Comparison of ENCODE assay signal across 10 mouse cellular contexts in the genomic region with DNA sequence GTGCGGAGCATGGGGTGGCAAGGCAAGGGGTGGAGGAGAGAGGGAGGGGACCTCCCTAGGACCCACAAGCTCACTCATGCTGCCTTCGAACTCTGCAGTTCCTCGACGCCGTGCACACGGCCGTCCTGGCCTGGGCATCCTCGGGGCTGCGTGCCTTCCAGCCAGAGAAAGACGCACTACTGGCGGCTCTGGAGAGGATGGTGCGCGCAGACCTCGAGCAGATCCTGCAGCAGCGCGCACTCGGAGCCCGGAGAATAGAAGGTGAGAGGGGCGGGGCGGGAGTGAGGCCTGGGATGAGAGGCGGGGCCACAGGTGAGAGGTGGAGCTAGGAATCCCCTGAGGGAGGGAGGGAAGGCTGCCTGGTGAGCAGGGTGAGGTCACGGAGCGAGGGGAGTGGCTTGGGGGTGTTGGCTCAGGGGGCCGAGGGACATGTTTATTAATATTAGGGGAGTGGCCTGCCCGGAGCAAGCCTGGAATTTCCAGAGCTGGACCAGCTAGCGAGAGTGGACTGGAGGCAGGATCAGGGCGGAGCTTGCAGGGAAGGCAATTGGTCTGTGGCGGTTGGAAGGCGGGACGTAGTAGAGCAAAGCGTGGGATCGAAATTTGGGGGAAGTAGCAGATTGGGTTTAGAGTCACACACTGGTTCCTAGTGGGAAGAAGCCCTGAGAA. TPM values are rescaled to one million over a fixed set of nuclear protein-coding genes. Genes with fewer than 3 reads are reported as not detected.
DNase-seq lines count a peak whose midpoint lies in the region; ATAC-seq and TF ChIP-seq lines count a peak whose summit lies in the region.
"Had no signal": no experiment of that assay in that cellular context is flagged by ENCODE, and none has a peak within 500 bp of the region (broad histone marks: within the 10 kb centered on the region; RNA-seq: fewer than 3 reads in every experiment).

No protein-coding gene starts in this region.

- no peak for TF ChIP-seq CTCF in layer of hippocampus, adult 2 months (conservative IDR thresholded peaks at IDR 0.05)
- no peak for TF ChIP-seq CTCF in heart, postnatal 0 days (IDR thresholded peaks at IDR 0.05; ENCODE audit: low read depth)

- H3K36me3 ChIP-seq in heart, postnatal 0 days (replicated peaks; ENCODE audit: control insufficient read depth, insufficient read depth, low read length): no peaks in the 10 kb centered on the region
- H3K36me3 ChIP-seq in megakaryocyte, embryonic 14.5 days (replicated peaks; ENCODE audit: low read length): peaks cover 87% of the 10 kb centered on the region
- no peaks in the 10 kb centered on the region for H3K36me3 ChIP-seq in stomach, embryonic 15.5 days

- no peaks in the 10 kb centered on the region for H3K9me3 ChIP-seq in heart, postnatal 0 days (replicated peaks; ENCODE audit: control insufficient read depth, low read length)
- no peaks in the 10 kb centered on the region for H3K9me3 ChIP-seq in megakaryocyte, embryonic 14.5 days
- no peaks in the 10 kb centered on the region for H3K9me3 ChIP-seq in stomach, embryonic 15.5 days

- 3% methylated on average over 32 of the region's 32 CpGs for WGBS in heart, postnatal 0 days
- under 1% methylated on average over 32 of the region's 32 CpGs for WGBS in stomach, embryonic 15.5 days

- no peak overlapping the region for H3K9ac ChIP-seq in heart, postnatal 0 days (replicated peaks; ENCODE audit: low read depth, low read length)
- H3K9ac ChIP-seq in stomach, embryonic 15.5 days: no peak overlapping the region

- no peak for TF ChIP-seq EP300 in heart, postnatal 0 days (IDR thresholded peaks at IDR 0.05; ENCODE audit: low read depth)

- DNase-seq in layer of hippocampus, adult 2 months (ENCODE audit: low spot score in 2 of 2): peak; percentile 47 to 68
- DNase-seq in layer of hippocampus, adult 11-12 months (ENCODE audit: low spot score): no peak
- DNase-seq in fibroblast of lung, adult 2 months (ENCODE audit: low read depth): peak; percentile 28
- DNase-seq in heart, postnatal 0 days (ENCODE audit: low spot score): peak; percentile 58
- DNase-seq in kidney, postnatal 25 days: peak; percentile 92 to 96
- DNase-seq in thymus, postnatal 25 days: no peak

- H3K4me3 ChIP-seq in layer of hippocampus, adult 2 months: peak overlapping the region; percentile 30; the same call in 1 of the 2 replicates
- H3K4me3 ChIP-seq in heart, postnatal 0 days (ENCODE audit: low read depth, low read length): peak overlapping the region; percentile 30
- H3K4me3 ChIP-seq in megakaryocyte, embryonic 14.5 days (replicated peaks): peak overlapping the region; percentile 23
- H3K4me3 ChIP-seq in stomach, embryonic 15.5 days (replicated peaks): peak overlapping the region; percentile 38

- H3K27ac ChIP-seq in layer of hippocampus, adult 2 months: no peak overlapping the region
- no peak overlapping the region for H3K27ac ChIP-seq in heart, postnatal 0 days (ENCODE audit: low read depth)
- H3K27ac ChIP-seq in stomach, embryonic 15.5 days: 0 out of 2 replicates have a peak overlapping the region, but pooled peaks have one; percentile 19

- peak; percentile 80 for ATAC-seq in heart, postnatal 0 days (ENCODE audit: insufficient read depth, low read depth)
- peak; percentile 91 for ATAC-seq in stomach, embryonic 15.5 days (ENCODE audit: insufficient read depth, low FRiP score, low read depth)

- peaks cover 30% of the 10 kb centered on the region for H3K27me3 ChIP-seq in heart, postnatal 0 days (ENCODE audit: control insufficient read depth, insufficient read depth, low read length)
- peaks cover 8% of the 10 kb centered on the region for H3K27me3 ChIP-seq in megakaryocyte, embryonic 14.5 days (replicated peaks)
- H3K27me3 ChIP-seq in stomach, embryonic 15.5 days (replicated peaks): peaks cover 14% of the 10 kb centered on the region
- H3K27me3 ChIP-seq: CH12.LX had no signal

- peak overlapping the region; percentile 47 for H3K4me2 ChIP-seq in heart, postnatal 0 days (ENCODE audit: low read depth, low read length)
- H3K4me2 ChIP-seq in stomach, embryonic 15.5 days: peak overlapping the region; percentile 85

- H3K4me1 ChIP-seq in heart, postnatal 0 days (ENCODE audit: control insufficient read depth, insufficient read depth): 0 out of 2 replicates have a peak, but pooled peaks cover 9% of the 10 kb centered on the region
- peaks cover 7% of the 10 kb centered on the region; the same call in 1 of the 2 replicates for H3K4me1 ChIP-seq in megakaryocyte, embryonic 14.5 days
- H3K4me1 ChIP-seq in stomach, embryonic 15.5 days: peaks cover 18% of the 10 kb centered on the region

RNA-seq across cellular contexts. Expression of a gene that starts 5.4 kb away (rescaled TPM):
- total RNA-seq in layer of hippocampus, adult 2 months (2021): 1 to 10 TPM; 3.8 TPM
- 0.04 and 12.6 TPM in 2 replicates for total RNA-seq in heart, postnatal 0 days (2014; rRNA removed; ENCODE audit: low replicate concordance)
- 0.59 and 1.6 TPM in 2 replicates for polyA plus RNA-seq in heart, postnatal 0 days (2015; fragmentation: Nextera tagmentation; extraction: Ambion mirVana)
- polyA plus RNA-seq in megakaryocyte, embryonic 14.5 days (2012; ENCODE audit: insufficient read depth, low replicate concordance): 2.5 and 27.1 TPM in 2 replicates
- 4.3 and 4.7 TPM in 2 replicates for polyA plus RNA-seq in stomach, embryonic 15.5 days (2015; fragmentation: Nextera tagmentation; extraction: Ambion mirVana)

RNA-seq across cellular contexts. Expression of a gene that starts 8.0 kb away (rescaled TPM):
- total RNA-seq in layer of hippocampus, adult 2 months (2021): 10 to 100 TPM; 52.4 to 60.1 TPM
- total RNA-seq in heart, postnatal 0 days (2014; rRNA removed; ENCODE audit: low replicate concordance): 84.1 and 108 TPM in 2 replicates
- polyA plus RNA-seq in heart, postnatal 0 days (2015; fragmentation: Nextera tagmentation; extraction: Ambion mirVana): 32.7 and 35.4 TPM in 2 replicates
- polyA plus RNA-seq in megakaryocyte, embryonic 14.5 days (2012; ENCODE audit: insufficient read depth, low replicate concordance): 14.0 and 14.8 TPM in 2 replicates
- 70.6 and 75.1 TPM in 2 replicates for polyA plus RNA-seq in stomach, embryonic 15.5 days (2015; fragmentation: Nextera tagmentation; extraction: Ambion mirVana)

RNA-seq across cellular contexts. Expression of a gene that starts 10.8 kb away (rescaled TPM):
- 10 to 100 TPM; 27.5 to 34.4 TPM for total RNA-seq in layer of hippocampus, adult 2 months (2021)
- total RNA-seq in heart, postnatal 0 days (2014; rRNA removed; ENCODE audit: low replicate concordance): 333 and 425 TPM in 2 replicates
- polyA plus RNA-seq in heart, postnatal 0 days (2015; fragmentation: Nextera tagmentation; extraction: Ambion mirVana): 210 and 212 TPM in 2 replicates
- 330 and 634 TPM in 2 replicates for polyA plus RNA-seq in megakaryocyte, embryonic 14.5 days (2012; ENCODE audit: insufficient read depth, low replicate concordance)
- 238 and 243 TPM in 2 replicates for polyA plus RNA-seq in stomach, embryonic 15.5 days (2015; fragmentation: Nextera tagmentation; extraction: Ambion mirVana)

RNA-seq across cellular contexts. Expression of a gene that starts 34.1 kb away (rescaled TPM):
- total RNA-seq in layer of hippocampus, adult 2 months (2021): 100 to 1,000 TPM; 125 to 126 TPM
- total RNA-seq in heart, postnatal 0 days (2014; rRNA removed; ENCODE audit: low replicate concordance): 68.4 and 178 TPM in 2 replicates
- polyA plus RNA-seq in heart, postnatal 0 days (2015; fragmentation: Nextera tagmentation; extraction: Ambion mirVana): 62.1 and 68.5 TPM in 2 replicates
- polyA plus RNA-seq in megakaryocyte, embryonic 14.5 days (2012; ENCODE audit: insufficient read depth, low replicate concordance): 1.8 and 16.4 TPM in 2 replicates
- 37.1 and 38.8 TPM in 2 replicates for polyA plus RNA-seq in stomach, embryonic 15.5 days (2015; fragmentation: Nextera tagmentation; extraction: Ambion mirVana)

RNA-seq across cellular contexts. Expression of a gene that starts 36.4 kb away (rescaled TPM):
- not detected for total RNA-seq in layer of hippocampus, adult 2 months (2021)
- 0.50 TPM in 1 of 2 replicates, not detected in the other for total RNA-seq in heart, postnatal 0 days (2014; rRNA removed; ENCODE audit: low replicate concordance)
- polyA plus RNA-seq in heart, postnatal 0 days (2015; fragmentation: Nextera tagmentation; extraction: Ambion mirVana): 0.12 TPM in 2 replicates
- polyA plus RNA-seq in megakaryocyte, embryonic 14.5 days (2012; ENCODE audit: insufficient read depth, low replicate concordance): not detected in 2 replicates
- 0.08 and 0.15 TPM in 2 replicates for polyA plus RNA-seq in stomach, embryonic 15.5 days (2015; fragmentation: Nextera tagmentation; extraction: Ambion mirVana)
- total RNA-seq: left cerebral cortex, postnatal 10 days had no signal

Comparison
In these comparisons a context has a peak if more than half of its experiments do, and no peak if none do; other contexts are left out.
1. DNase-seq: peak in layer of hippocampus, adult 2 months (2 of 2), fibroblast of lung, adult 2 months (single experiment), heart, postnatal 0 days (single experiment) and kidney, postnatal 25 days (2 of 2); none in layer of hippocampus, adult 11-12 months (single experiment) and thymus, postnatal 25 days (single experiment).
2. Peak in every context shown above with its lines, with median percentiles within 50 percentile points of each other: H3K4me3 ChIP-seq.